Mouse (Mus musculus): ENCODE data around the gene Bysl. TPM values are rescaled to one million over a fixed set of nuclear protein-coding genes. Genes with fewer than 3 reads are reported as not detected.
A peak's percentile ranks its signal among the peaks of the same experiment; 100 is the strongest.
"Not testable (repeated sequence)": the region's sequence is repeated elsewhere in the genome, so short reads cannot be mapped to it uniquely, and the experiment has no call there.

Gene Bysl
- polyA plus RNA-seq, 1 experiment from 2014 or later: 45.4 TPM

DNA sequence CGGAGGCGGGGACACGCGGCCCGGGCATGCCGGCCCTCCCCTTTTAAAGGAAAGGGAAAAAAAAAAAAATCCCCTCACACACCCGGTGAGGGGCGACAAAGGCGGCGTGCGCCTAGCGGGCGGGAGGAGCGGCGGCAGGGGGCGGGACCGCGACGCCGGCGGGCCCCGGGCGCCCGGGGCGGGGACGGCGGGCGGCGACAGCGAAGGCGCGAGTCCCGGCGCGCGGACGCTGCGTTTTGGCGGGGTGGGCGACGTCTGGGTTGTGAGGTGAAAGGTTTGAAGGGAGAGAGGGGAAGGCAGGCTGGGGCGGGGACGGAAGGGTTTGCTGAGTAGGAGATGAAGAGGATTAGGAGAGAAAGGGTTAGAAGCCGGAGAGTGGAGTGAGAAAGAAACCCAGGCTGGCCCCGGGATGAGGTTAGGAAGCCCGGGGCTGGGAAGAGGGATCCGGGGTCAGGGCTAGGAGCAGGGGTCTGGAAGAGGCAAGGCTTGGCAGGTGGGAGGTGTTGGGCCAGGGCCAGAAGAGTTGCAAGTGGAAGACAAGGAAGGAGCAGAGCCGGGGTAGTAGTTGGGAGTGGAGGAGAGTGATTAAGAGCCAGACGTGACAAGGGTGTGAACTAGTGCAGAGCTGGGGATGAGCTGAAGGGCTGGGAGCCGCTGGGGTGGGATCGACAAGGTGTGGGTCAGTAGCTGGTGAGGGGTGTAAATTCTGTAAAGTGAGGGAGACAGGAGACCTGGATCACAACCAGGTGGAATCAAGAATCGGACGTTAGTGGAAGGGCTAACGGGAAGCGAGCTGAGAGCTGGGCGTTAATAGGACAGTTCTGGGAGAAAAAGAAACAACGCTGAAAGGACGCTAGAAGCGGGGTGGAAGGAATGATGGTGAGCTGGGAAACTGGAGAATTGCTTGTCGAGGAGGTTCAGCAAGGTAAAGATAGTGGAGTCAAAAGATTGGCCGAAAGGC, 18.7 kb upstream of the Bysl start:
- DNase-seq (ENCODE audit: extremely low spot score, low spot score): peak; percentile 73
- no peaks in the 10 kb centered on the region for H3K27me3 ChIP-seq (ENCODE audit: poor library complexity, severe bottlenecking)
- under 1% methylated on average over 61 of the region's 61 CpGs for WGBS
- no peaks in the 10 kb centered on the region for H3K9me3 ChIP-seq
- peak overlapping the region; percentile 93 for H3K27ac ChIP-seq
- H3K36me3 ChIP-seq (replicated peaks): peaks cover 21% of the 10 kb centered on the region
- H3K4me3 ChIP-seq: peak overlapping the region; percentile 74
- peaks cover 43% of the 10 kb centered on the region for H3K4me1 ChIP-seq

DNA sequence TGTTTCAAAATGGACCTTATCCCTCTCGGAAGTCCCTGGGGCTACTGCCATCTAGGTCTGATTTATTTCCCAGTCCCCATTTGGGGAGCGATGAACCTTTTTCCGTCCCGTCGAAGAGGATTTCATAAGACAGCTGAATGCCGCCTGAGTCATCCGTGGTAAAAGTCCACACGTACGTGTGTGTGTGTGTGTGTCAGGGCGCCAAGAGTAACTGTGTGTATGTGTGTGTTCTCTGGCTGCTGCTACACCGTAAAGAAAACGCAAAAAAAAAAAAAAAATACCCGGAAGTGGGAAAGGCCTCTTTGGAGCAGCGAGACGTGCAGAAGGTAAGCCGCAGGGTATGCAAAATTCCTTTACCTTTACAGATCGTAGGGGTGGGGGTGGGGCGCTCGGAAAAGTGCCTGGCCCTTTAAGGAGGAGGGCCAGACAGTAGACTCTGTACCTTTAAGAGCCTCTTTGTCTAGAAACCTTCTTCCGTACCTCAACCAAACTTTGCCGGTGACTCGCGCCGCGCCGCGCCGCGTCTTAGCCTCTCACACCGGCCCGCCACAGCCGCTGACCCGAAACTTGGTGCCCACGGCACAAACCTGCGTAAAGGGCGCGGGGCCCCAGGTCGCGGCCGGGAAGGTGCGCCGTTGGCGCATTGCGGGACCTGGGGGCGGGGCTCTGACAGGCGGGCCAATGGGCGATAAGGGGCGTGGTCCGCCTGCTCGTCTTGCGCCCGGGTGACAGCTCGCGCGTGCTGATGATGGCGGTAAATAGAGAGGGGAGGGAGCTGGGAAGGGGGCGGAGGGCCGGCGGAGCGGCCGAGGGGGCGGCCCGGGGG, 17.8 kb upstream of the Bysl start:
- no peaks in the 10 kb centered on the region for H3K9me3 ChIP-seq

DNA sequence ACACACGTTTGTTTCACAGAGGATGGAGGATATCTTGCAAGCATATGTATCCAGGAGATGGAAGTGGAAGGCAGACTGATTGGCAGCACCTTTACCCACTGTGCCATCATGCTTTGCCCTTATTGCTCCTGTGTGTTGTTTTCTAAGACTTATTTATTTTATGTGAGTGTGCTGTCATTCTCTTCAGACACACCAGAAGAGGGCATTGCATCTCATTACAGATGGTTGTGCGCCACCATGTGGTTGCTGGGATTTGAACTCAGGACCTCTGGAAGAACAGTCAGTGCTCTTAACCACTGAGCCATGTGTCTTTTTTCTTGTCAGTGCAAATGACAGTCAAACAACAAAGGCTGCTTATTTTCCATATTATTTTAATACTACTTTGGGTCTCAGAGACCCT, 16.5 kb upstream of the Bysl start:
- DNase-seq (ENCODE audit: extremely low spot score, low spot score): no peak
- H3K27me3 ChIP-seq (ENCODE audit: poor library complexity, severe bottlenecking): no peaks in the 10 kb centered on the region
- H3K27ac ChIP-seq: 0 out of 2 replicates have a peak overlapping the region, but pooled peaks have one; percentile 93
- peaks cover 43% of the 10 kb centered on the region for H3K36me3 ChIP-seq (replicated peaks)
- no peaks in the 10 kb centered on the region for H3K9me3 ChIP-seq
- H3K4me3 ChIP-seq: peak overlapping the region; percentile 74; the same call in 1 of the 2 replicates
- peaks cover 41% of the 10 kb centered on the region for H3K4me1 ChIP-seq
- WGBS: 87% methylated on average over 2 of the region's 2 CpGs

More for the DNA sequence above, 17.8 kb upstream of the Bysl start:
- under 1% methylated on average over 63 of the region's 63 CpGs for WGBS
- Histone ChIP-seq H3K36me3 (replicated peaks) (peaks cover 30% of the 10 kb centered on the region), H3K4me3 (peak overlapping the region; percentile 74), H3K4me1 (peaks cover 43% of the 10 kb centered on the region), H3K27ac (peak overlapping the region; percentile 93), H3K27me3 (ENCODE audit: poor library complexity, severe bottlenecking) (no peaks in the 10 kb centered on the region)
- peak; percentile 97 for DNase-seq (ENCODE audit: extremely low spot score, low spot score)

DNA sequence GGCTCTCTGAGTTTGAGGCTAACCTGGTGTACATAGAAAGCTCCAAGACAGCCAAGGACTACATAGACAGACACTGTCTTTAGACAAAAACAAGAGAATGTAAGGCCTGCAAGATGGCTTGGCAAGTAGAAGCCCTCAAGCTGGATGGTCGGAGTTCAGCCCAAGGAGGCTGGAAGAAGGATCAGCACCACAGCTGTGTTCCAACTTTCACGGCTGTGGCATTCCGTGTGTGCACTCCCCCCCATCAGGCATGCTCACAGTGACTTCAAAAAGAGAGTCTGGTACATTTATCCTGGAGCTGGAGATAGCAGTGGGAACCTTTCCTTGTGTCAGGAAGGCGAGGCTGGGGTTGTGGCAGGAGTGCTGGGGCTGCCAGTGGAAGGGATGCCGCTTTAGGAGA, 14.7 kb upstream of the Bysl start:
- Histone ChIP-seq H3K27ac (no peak overlapping the region), H3K4me3 (no peak overlapping the region; the same call in 1 of the 2 replicates), H3K36me3 (replicated peaks) (peaks cover 60% of the 10 kb centered on the region), H3K9me3 (no peaks in the 10 kb centered on the region), H3K27me3 (ENCODE audit: poor library complexity, severe bottlenecking) (no peaks in the 10 kb centered on the region), H3K4me1 (peaks cover 23% of the 10 kb centered on the region)
- 89% methylated on average over 5 of the region's 5 CpGs for WGBS
- no peak for DNase-seq (ENCODE audit: extremely low spot score, low spot score)

DNA sequence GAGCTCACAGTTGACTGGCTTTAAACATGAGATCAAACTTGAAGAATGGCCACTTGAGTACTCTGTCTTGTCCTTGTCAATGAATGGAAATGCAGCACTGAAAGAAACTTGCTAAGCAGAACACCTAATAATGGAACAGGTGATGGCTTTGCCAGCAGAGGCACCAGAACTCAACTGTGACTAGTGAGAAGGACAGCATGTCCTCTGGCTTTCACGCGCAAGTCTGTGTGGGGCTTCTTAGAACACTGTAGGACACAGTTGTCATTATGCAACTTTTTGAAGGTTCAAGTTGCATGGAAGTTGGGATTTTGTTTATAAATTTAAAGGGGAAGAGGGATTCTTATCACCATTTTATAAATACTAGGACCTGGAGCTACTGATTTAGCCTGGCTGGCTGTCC, 13.8 kb upstream of the Bysl start:
- H3K4me1 ChIP-seq: peaks cover 14% of the 10 kb centered on the region
- no peak overlapping the region for H3K27ac ChIP-seq
- 95% methylated on average over 2 of the region's 2 CpGs for WGBS
- no peak overlapping the region for H3K4me3 ChIP-seq
- DNase-seq (ENCODE audit: extremely low spot score, low spot score): no peak
- H3K36me3 ChIP-seq (replicated peaks): peaks cover 70% of the 10 kb centered on the region
- no peaks in the 10 kb centered on the region for H3K27me3 ChIP-seq (ENCODE audit: poor library complexity, severe bottlenecking)
- H3K9me3 ChIP-seq: no peaks in the 10 kb centered on the region

DNA sequence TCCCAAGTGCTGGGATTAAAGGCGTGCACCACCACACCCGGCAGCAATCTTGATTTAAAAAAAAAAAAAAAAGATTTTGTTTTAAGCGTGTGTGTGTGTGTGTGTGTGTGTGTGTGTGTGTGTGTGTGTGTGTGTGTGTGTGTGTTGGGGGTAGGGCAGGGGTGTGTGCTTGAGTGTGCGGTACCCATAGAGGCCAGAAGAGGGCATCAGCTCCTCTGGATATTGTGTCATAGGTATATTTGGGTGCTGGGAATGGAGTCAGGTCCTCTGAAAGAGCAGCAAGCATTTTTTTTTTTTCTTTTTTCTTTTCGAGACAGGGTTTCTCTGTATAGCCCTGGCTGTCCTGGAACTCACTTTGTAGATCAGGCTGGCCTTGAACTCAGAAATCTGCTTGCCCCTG, 13.3 kb upstream of the Bysl start:
- H3K36me3 ChIP-seq (replicated peaks): peaks cover 75% of the 10 kb centered on the region
- not testable (repeated sequence) for H3K4me1 ChIP-seq; H3K27me3 ChIP-seq (ENCODE audit: poor library complexity, severe bottlenecking); H3K9me3 ChIP-seq; H3K4me3 ChIP-seq; DNase-seq (ENCODE audit: extremely low spot score, low spot score); H3K27ac ChIP-seq
- 93% methylated on average over 5 of the region's 5 CpGs for WGBS

DNA sequence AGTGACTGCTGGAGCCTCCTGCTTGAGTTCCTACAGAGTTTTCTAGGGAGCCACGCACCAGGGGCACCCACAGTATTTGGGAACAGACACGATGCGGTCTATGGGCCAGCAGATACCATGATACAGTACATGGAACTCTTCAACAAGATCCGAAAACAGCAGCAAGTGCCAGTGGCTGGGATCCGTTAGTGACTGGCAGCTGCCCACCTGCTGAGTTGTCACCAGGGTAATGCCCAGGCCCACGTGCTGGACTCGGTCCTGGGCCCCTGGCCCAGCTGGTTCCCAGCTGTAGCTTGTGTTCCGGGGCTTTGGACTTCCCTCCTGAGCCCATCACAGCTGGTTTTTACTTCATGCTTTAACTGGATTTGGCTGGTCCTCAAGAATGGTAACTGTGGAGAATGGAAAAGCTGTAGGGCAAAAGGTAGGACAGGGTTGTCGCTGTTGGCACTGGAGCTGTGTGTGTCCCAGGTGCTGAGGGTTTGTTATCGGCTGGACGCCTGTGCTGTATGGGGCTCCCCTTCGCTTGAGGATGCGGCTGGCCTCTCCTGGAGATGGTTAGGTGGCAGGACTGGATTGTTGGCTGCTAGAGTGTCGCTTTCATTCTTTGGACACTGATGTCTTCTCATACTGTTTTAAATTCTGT, 11.7 kb upstream of the Bysl start:
- Histone ChIP-seq H3K9me3 (no peaks in the 10 kb centered on the region), H3K4me3 (no peak overlapping the region), H3K36me3 (replicated peaks) (peaks cover 88% of the 10 kb centered on the region)

DNA sequence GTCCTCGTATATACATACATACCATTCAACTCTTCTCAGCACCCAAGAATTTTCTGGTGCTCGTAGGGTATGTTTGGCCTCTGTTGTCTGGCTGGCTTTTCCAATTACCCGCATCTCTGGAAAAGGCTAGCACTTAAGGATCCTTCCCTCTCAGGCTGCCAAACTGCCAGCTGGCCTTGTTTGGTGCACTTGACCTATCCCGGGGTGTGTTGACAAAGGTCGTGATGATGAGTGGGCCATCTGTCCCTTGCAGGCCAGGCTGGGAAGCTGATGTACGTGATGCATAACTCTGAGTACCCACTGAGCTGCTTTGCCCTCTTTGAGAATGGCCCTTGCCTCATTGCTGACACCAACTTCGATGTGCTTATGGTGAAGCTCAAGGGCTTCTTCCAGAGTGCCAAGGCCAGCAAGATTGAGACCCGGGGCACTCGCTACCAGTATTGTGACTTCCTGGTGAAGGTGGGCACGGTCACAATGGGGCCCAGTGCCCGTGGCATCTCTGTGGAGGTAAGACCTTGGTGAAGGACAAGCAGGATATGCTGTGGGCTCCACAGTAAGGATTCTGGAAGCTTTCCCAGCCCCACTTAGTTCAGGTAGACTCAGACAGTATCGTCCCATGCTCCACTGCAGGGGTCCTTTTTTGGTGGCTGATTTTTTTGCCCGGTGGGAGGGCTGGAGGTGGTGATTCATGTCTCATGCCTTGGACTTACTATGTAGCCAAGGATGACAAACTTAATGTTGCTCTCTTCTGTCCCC, 7.4 kb upstream of the Bysl start:
- H3K27ac ChIP-seq: no peak overlapping the region
- DNase-seq (ENCODE audit: extremely low spot score, low spot score): no peak
- H3K4me1 ChIP-seq: no peaks in the 10 kb centered on the region
- 92% methylated on average over 13 of the region's 13 CpGs for WGBS
- H3K27me3 ChIP-seq (ENCODE audit: poor library complexity, severe bottlenecking): no peaks in the 10 kb centered on the region
- H3K9me3 ChIP-seq: no peaks in the 10 kb centered on the region
- H3K4me3 ChIP-seq: no peak overlapping the region
- H3K36me3 ChIP-seq (replicated peaks): peaks cover 95% of the 10 kb centered on the region

More for the DNA sequence above, 11.7 kb upstream of the Bysl start:
- Histone ChIP-seq H3K4me1 (peaks cover 1% of the 10 kb centered on the region), H3K27ac (no peak overlapping the region), H3K27me3 (ENCODE audit: poor library complexity, severe bottlenecking) (no peaks in the 10 kb centered on the region)
- 95% methylated on average over 14 of the region's 14 CpGs for WGBS
- DNase-seq (ENCODE audit: extremely low spot score, low spot score): no peak

DNA sequence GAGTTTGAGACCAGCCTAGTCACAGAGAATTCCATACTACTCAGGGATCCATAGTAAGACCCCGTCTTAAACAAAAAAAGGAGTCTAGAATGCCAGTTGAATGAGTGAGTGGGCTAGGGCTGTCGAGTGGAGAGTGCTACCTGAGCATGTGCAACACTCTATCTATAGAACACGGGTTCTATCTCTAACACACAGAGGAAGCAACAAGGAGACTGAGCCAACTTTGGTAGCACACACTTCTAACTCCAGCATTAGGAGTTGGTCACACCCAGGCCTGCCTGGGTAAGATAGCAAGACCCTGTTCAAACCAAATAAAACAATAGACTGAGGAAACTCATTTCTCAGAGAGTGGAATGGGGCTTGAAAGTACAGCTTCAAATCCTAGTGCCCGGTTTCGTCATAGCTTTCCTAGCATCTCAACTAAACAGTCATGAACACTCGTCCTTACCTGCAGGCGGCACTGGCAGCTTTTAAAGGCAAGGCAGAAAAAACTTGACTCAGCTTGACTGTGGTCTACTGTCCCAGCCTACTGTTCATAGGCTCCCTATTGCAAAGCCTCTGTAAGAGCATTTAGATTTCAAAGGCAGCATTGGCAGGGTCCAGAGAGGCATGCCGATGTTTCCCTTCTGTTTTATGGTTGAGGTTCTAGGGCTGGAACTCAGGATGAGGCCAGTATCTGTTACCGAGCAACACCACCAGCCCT, 6.5 kb upstream of the Bysl start:
- H3K9me3 ChIP-seq: no peaks in the 10 kb centered on the region
- no peak overlapping the region for H3K4me3 ChIP-seq
- H3K36me3 ChIP-seq (replicated peaks): peaks cover 95% of the 10 kb centered on the region
- H3K4me1 ChIP-seq: peaks cover 3% of the 10 kb centered on the region
- DNase-seq (ENCODE audit: extremely low spot score, low spot score): no peak
- H3K27me3 ChIP-seq (ENCODE audit: poor library complexity, severe bottlenecking): no peaks in the 10 kb centered on the region
- 87% methylated on average over 9 of the region's 9 CpGs for WGBS
- peak overlapping the region; percentile 30; the same call in 1 of the 2 replicates for H3K27ac ChIP-seq

DNA sequence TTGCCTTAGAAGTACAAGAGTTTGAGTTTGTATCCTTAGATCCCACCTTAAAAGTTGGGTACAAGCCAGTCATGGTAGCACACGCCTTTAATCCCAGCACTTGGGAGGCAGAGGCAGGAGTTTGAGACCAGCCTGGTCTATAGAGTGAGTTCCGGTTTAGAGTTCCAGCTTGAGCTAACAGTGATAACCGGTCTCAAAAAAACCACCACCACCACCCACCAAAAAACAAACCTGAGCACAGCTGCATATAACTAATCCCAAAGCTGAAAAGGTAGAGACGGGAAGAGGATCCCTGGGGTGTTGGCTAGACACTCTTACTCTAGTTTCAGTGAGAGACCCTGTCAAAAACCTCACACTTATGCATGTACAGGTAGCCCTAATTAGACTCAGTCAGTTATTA, 5.4 kb upstream of the Bysl start:
- no peak overlapping the region for H3K27ac ChIP-seq
- H3K36me3 ChIP-seq (replicated peaks): peaks cover 84% of the 10 kb centered on the region
- no peaks in the 10 kb centered on the region for H3K27me3 ChIP-seq (ENCODE audit: poor library complexity, severe bottlenecking)
- H3K9me3 ChIP-seq: no peaks in the 10 kb centered on the region
- no peak overlapping the region for H3K4me3 ChIP-seq
- peaks cover 11% of the 10 kb centered on the region for H3K4me1 ChIP-seq
- DNase-seq (ENCODE audit: extremely low spot score, low spot score): no peak
- WGBS: 95% methylated on average over 4 of the region's 4 CpGs

DNA sequence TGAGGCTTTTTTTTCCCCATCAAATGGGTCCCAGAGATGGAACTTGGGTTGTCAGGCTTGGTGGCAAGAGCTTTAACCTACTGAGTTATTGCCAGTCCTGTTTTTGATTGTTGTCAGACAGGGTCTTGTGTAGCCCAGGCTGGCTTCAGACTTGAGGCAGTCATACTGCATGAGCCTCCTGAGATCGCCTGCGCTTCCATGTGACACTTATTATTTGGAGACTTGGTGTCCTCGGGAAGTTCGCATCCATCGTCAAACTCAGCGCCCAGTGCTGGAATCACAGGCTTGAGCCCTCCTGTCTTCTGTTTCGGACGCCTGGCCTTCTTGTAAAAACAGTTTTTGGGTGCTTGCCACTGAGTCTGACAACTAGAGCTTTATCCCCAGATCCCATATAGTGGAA, 4.8 kb upstream of the Bysl start:
- Histone ChIP-seq H3K9me3 (no peaks in the 10 kb centered on the region), H3K4me3 (no peak overlapping the region), H3K27ac (no peak overlapping the region), H3K27me3 (ENCODE audit: poor library complexity, severe bottlenecking) (no peaks in the 10 kb centered on the region), H3K4me1 (peaks cover 11% of the 10 kb centered on the region), H3K36me3 (replicated peaks) (peaks cover 79% of the 10 kb centered on the region)
- no peak for DNase-seq (ENCODE audit: extremely low spot score, low spot score)
- WGBS: 96% methylated on average over 8 of the region's 8 CpGs
